Mouse (Mus musculus) myocyte (in vitro differentiated cells): ENCODE measurements at regions not wholly inside any gene's neighbourhood (a gene's known extent, or its start where the extent isn't known, plus 50 kb on each side); places are given as distances from the start of the nearest gene placed in this dataset.

Experiments
- H3K27me3 ChIP-seq: one replicate; pipeline ENCODE4 v1.6.1; 2011; ENCODE audit not compliant: control insufficient read depth, insufficient read depth, insufficient read length
- H3K36me3 ChIP-seq: one replicate; pipeline ENCODE4 v1.6.1; 2011; ENCODE audit not compliant: control insufficient read depth, insufficient read depth
- H3K4me2 ChIP-seq: one replicate; pipeline ENCODE4 v1.6.1; 2011; ENCODE audit warnings: low read depth, control low read depth
- H3K4me3 ChIP-seq: one replicate; pipeline ENCODE4 v1.5.1; 2011; ENCODE audit warnings: mild to moderate bottlenecking, control low read depth, moderate library complexity
- H3K79me2 ChIP-seq: one replicate; pipeline ENCODE4 v1.6.1; 2011; ENCODE audit not compliant: control insufficient read depth, insufficient read depth
- H3ac ChIP-seq: one replicate; pipeline ENCODE4 v1.6.1; 2011; ENCODE audit not compliant: control insufficient read depth, insufficient read length
- CEBPB ChIP-seq: IDR thresholded peaks from 2 replicates; pipeline ENCODE4 v1.6.1; 2011; ENCODE audit warnings: mild to moderate bottlenecking, moderate library complexity; ENCODE audit not compliant: poor library complexity, insufficient read depth, severe bottlenecking
- E2F4 ChIP-seq: IDR thresholded peaks from one replicate; pipeline ENCODE4 v1.6.1; 2011; ENCODE audit warnings: mild to moderate bottlenecking, control low read depth, moderate library complexity; ENCODE audit not compliant: insufficient read depth
- MAX ChIP-seq: IDR thresholded peaks from one replicate; pipeline ENCODE4 v1.6.1; 2011; ENCODE audit warnings: low read depth, mild to moderate bottlenecking, control low read depth
- MYOD1 ChIP-seq, 3 experiments: IDR thresholded peaks; one replicate each; pipeline ENCODE4 v1.6.1; 2011; ENCODE audit warnings: control low read depth in 2 of 3, low read depth in 2 of 3, mild to moderate bottlenecking in 2 of 3, moderate library complexity in 1 of 3; ENCODE audit not compliant: insufficient read length in 2 of 3, control insufficient read depth in 1 of 3
- MYOG ChIP-seq, 3 experiments: IDR thresholded peaks; one replicate each; pipeline ENCODE4 v1.6.1; 2011; ENCODE audit warnings: control low read depth in 2 of 3, low read depth in 2 of 3, mild to moderate bottlenecking in 2 of 3; ENCODE audit not compliant: insufficient read length in 2 of 3, control insufficient read depth in 1 of 3, insufficient read depth in 1 of 3
- POLR2A ChIP-seq: IDR thresholded peaks from one replicate; pipeline ENCODE4 v1.6.1; 2011; ENCODE audit warnings: low read depth, mild to moderate bottlenecking, control low read depth, moderate library complexity; ENCODE audit not compliant: insufficient read length
- POLR2AphosphoS2 ChIP-seq: IDR thresholded peaks from one replicate; pipeline ENCODE4 v1.6.1; 2011; ENCODE audit warnings: low read depth, control low read depth; ENCODE audit not compliant: insufficient read length
- REST ChIP-seq: IDR thresholded peaks from one replicate; pipeline ENCODE4 v1.6.1; 2011; ENCODE audit warnings: mild to moderate bottlenecking, control low read depth, moderate library complexity; ENCODE audit not compliant: insufficient read depth, insufficient read length
- SRF ChIP-seq: IDR thresholded peaks from one replicate; pipeline ENCODE4 v1.6.1; 2011; ENCODE audit warnings: low read depth; ENCODE audit not compliant: control insufficient read depth, insufficient read length
- TCF12 ChIP-seq: IDR thresholded peaks from one replicate; pipeline ENCODE4 v1.6.1; 2011; ENCODE audit warnings: mild to moderate bottlenecking, control low read depth; ENCODE audit not compliant: poor library complexity, insufficient read depth, severe bottlenecking
- TCF3 ChIP-seq: IDR thresholded peaks from one replicate; pipeline ENCODE4 v1.6.1; 2011; ENCODE audit warnings: low read depth, control low read depth; ENCODE audit not compliant: insufficient read length
- USF1 ChIP-seq: IDR thresholded peaks from one replicate; pipeline ENCODE4 v1.6.1; 2011; ENCODE audit warnings: low read depth, mild to moderate bottlenecking, control low read depth, moderate library complexity

- no peaks in the 10 kb centered on the region for H3K36me3 ChIP-seq
- no peak overlapping the region for H3ac ChIP-seq
- TF ChIP-seq POLR2A (no peak), CEBPB (no peak), MYOG (IDR thresholded peaks at IDR 0.05; ENCODE audit: control insufficient read depth in 1 of 3, insufficient read depth in 1 of 3, insufficient read length in 2 of 3, low read depth in 2 of 3) (no peak), MYOD1 (IDR thresholded peaks at IDR 0.05; ENCODE audit: control insufficient read depth in 1 of 3, insufficient read length in 2 of 3, low read depth in 2 of 3) (no peak), POLR2AphosphoS2 (no peak), USF1 (no peak), REST (no peak), E2F4 (no peak), MAX (no peak), TCF3 (no peak), TCF12 (no peak), SRF (no peak)
- H3K4me2 ChIP-seq = no peak overlapping the region
- no peaks in the 10 kb centered on the region for H3K79me2 ChIP-seq
- no peak overlapping the region for H3K4me3 ChIP-seq
- H3K27me3 ChIP-seq = no peaks in the 10 kb centered on the region
Observed at GRCm38 (mm10) chr8:89259881-89260280, 215.9 kb upstream of the Sall1 start.

DNA sequence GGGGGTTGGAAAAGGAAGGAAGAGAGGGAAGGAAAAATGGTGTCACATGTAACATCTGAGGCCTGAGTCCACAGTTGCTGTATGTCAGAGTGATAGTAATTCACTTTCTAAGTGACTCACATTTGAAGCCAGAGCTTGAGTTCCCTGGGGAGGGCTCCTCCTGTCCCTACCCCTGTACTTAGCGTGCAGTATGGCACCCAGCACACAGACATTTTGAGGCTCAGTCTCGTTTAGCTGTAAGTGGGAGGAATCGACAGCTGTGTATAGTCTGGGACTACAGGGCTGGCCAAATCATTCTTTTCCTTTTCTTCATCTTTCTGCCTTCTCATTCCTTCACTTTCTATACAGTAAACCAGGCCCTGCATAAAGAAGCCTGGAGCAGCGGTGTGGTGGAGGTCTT is 202.4 kb upstream of the Sall1 start:
- H3K36me3 ChIP-seq = no peaks in the 10 kb centered on the region
- no peak overlapping the region for H3K4me3 ChIP-seq
- TF ChIP-seq POLR2A = no peak
- no peak overlapping the region for H3K4me2 ChIP-seq
- no peaks in the 10 kb centered on the region for H3K27me3 ChIP-seq
- no peaks in the 10 kb centered on the region for H3K79me2 ChIP-seq
- no peak overlapping the region for H3ac ChIP-seq

- no peak for TF ChIP-seq SRF
- no peak for TF ChIP-seq E2F4
- no peak for TF ChIP-seq CEBPB
- no peak for TF ChIP-seq MAX
- TF ChIP-seq MYOD1 (IDR thresholded peaks at IDR 0.05; ENCODE audit: control insufficient read depth in 1 of 3, insufficient read length in 2 of 3, low read depth in 2 of 3) = no peak
- TF ChIP-seq POLR2AphosphoS2 = no peak
- TF ChIP-seq USF1 = no peak
- no peaks in the 10 kb centered on the region for H3K27me3 ChIP-seq
- H3K4me2 ChIP-seq = no peak overlapping the region
- H3ac ChIP-seq = no peak overlapping the region
- H3K36me3 ChIP-seq = no peaks in the 10 kb centered on the region
- no peak overlapping the region for H3K4me3 ChIP-seq
- H3K79me2 ChIP-seq = no peaks in the 10 kb centered on the region
Observed at GRCm38 (mm10) chr8:89245131-89245751, 201.3 kb upstream of the Sall1 start.

GRCm38 (mm10) chr8:89241686-89242085 is 197.7 kb upstream of the Sall1 start:
- no peaks in the 10 kb centered on the region for H3K36me3 ChIP-seq
- TF ChIP-seq USF1 = no peak
- TF ChIP-seq REST = no peak
- TF ChIP-seq SRF = no peak
- TF ChIP-seq POLR2A = no peak
- no peak overlapping the region for H3K4me2 ChIP-seq
- H3K4me3 ChIP-seq = no peak overlapping the region
- H3ac ChIP-seq = no peak overlapping the region
- no peaks in the 10 kb centered on the region for H3K79me2 ChIP-seq
- no peaks in the 10 kb centered on the region for H3K27me3 ChIP-seq

GRCm38 (mm10) chr8:89239626-89240025 is 195.7 kb upstream of the Sall1 start:
- Histone ChIP-seq H3K4me3 (no peak overlapping the region), H3K36me3 (no peaks in the 10 kb centered on the region), H3K4me2 (no peak overlapping the region), H3K79me2 (no peaks in the 10 kb centered on the region), H3ac (no peak overlapping the region), H3K27me3 (no peaks in the 10 kb centered on the region)
- no peak for TF ChIP-seq USF1
- no peak for TF ChIP-seq POLR2A
- TF ChIP-seq REST = no peak
- no peak for TF ChIP-seq SRF
- no peak for TF ChIP-seq POLR2AphosphoS2
- no peak for TF ChIP-seq MYOD1 (IDR thresholded peaks at IDR 0.05; ENCODE audit: control insufficient read depth in 1 of 3, insufficient read length in 2 of 3, low read depth in 2 of 3)
- TF ChIP-seq CEBPB = no peak
- no peak for TF ChIP-seq MYOG (IDR thresholded peaks at IDR 0.05; ENCODE audit: control insufficient read depth in 1 of 3, insufficient read depth in 1 of 3, insufficient read length in 2 of 3, low read depth in 2 of 3)
- TF ChIP-seq MAX = no peak
- TF ChIP-seq E2F4 = no peak
- no peak for TF ChIP-seq TCF12
- no peak for TF ChIP-seq TCF3
